Mouse (Mus musculus): ENCODE measurements around the gene Tmem178b.

GRCm38 (mm10) chr6:40116225-40116624 lies 243.2 kb downstream of the Tmem178b start:
- TF ChIP-seq CTCF (IDR thresholded peaks at IDR 0.05; ENCODE audit: low read depth, low read length) (no peak), EP300 (IDR thresholded peaks at IDR 0.05; ENCODE audit: insufficient read depth, low read depth, low read length) (no peak), POLR2A (IDR thresholded peaks at IDR 0.05; ENCODE audit: insufficient read depth, low read length) (no peak)

Measured in ES-Bruce4 (cell line).